Mouse (Mus musculus) cerebellum, adult 11-12 months (tissue): ENCODE data around the gene Sorbs1.

ENCODE experiments used
- DNase-seq: peaks from one replicate; pipeline ENCODE4 v3.0.0; 2022

Gene Sorbs1

GRCm38 (mm10) chr19:40253768-40254167 lies 259.8 kb downstream of the Sorbs1 start:
- no peak for DNase-seq

- DNase-seq: no peak
Measured at GRCm38 (mm10) chr19:40251115-40251514, 262.5 kb downstream of the Sorbs1 start.

GRCm38 (mm10) chr19:40249352-40249751 lies 264.2 kb downstream of the Sorbs1 start:
- no peak for DNase-seq

- no peak for DNase-seq
Measured at GRCm38 (mm10) chr19:40248476-40248875, 265.1 kb downstream of the Sorbs1 start.

GRCm38 (mm10) chr19:40247268-40247666 lies 266.3 kb downstream of the Sorbs1 start:
- DNase-seq: no peak

GRCm38 (mm10) chr19:40246646-40247267 lies 266.8 kb downstream of the Sorbs1 start:
- no peak for DNase-seq
